Mouse (Mus musculus) CH12.LX (cell line): Measurements from ENCODE around the gene Ptprd. TPM values are rescaled to one million over a fixed set of nuclear protein-coding genes. Genes with fewer than 3 reads are reported as not detected.

ENCODE experiments used
- DNase-seq: peaks from one replicate; pipeline ENCODE4 v3.0.0-alpha.2; 2013; ENCODE audit errors: extremely low read depth
- H3K27ac ChIP-seq: 2 replicates; pipeline ENCODE4 v1.5.1; 2012; ENCODE audit warnings: low read depth, mild to moderate bottlenecking, control low read depth, moderate library complexity; ENCODE audit not compliant: insufficient read depth
- H3K27me3 ChIP-seq: replicated peaks from 2 replicates; pipeline ENCODE3; 2012; ENCODE audit warnings: inconsistent platforms
- H3K36me3 ChIP-seq, 2 experiments: replicated peaks in 1 of 2; 2 replicates each; pipeline versions ENCODE3 to v1.6.1; 2012; ENCODE audit warnings: inconsistent platforms in 1 of 2, low read length in 1 of 2, mild to moderate bottlenecking in 1 of 2, mixed read lengths in 1 of 2, moderate library complexity in 1 of 2; ENCODE audit not compliant: control insufficient read depth in 1 of 2, insufficient read depth in 1 of 2
- H3K4me1 ChIP-seq, 2 experiments: 2 replicates each; pipeline ENCODE4 v1.6.1; 2012; ENCODE audit warnings: inconsistent platforms in 1 of 2, moderate library complexity in 1 of 2; ENCODE audit not compliant: insufficient read depth in 2 of 2, control insufficient read depth in 1 of 2
- H3K4me2 ChIP-seq: 2 replicates; pipeline ENCODE4 v1.6.1; 2012; ENCODE audit warnings: low read depth, mild to moderate bottlenecking, control low read depth; ENCODE audit not compliant: poor library complexity, insufficient read depth, severe bottlenecking
- H3K4me3 ChIP-seq, 3 experiments: fragments of 150-350 bp in 1 of 3; sonication (generic) in 1 of 3; replicated peaks in 1 of 3; 2 replicates each; pipeline versions ENCODE3 to v1.5.1; 2011 to 2012; ENCODE audit warnings: low read depth in 2 of 3, low read length in 2 of 3, mild to moderate bottlenecking in 2 of 3, moderate library complexity in 2 of 3, control low read depth in 1 of 3, improper control_type of control experiment in 1 of 3, inconsistent platforms in 1 of 3, mixed read lengths in 1 of 3; ENCODE audit not compliant: poor library complexity in 1 of 3
- H3K79me2 ChIP-seq: replicated peaks from 2 replicates; pipeline ENCODE4 v1.6.1; 2012; ENCODE audit warnings: mild to moderate bottlenecking, moderate library complexity; ENCODE audit not compliant: control insufficient read depth, poor library complexity, insufficient read depth, severe bottlenecking; ENCODE audit errors: extremely low read depth
- H3K9ac ChIP-seq: 2 replicates; pipeline ENCODE4 v1.6.1; 2012; ENCODE audit warnings: low read depth, mild to moderate bottlenecking, control low read depth, moderate library complexity; ENCODE audit not compliant: insufficient read depth
- H3K9me3 ChIP-seq: replicated peaks from 2 replicates; pipeline ENCODE3; 2012; ENCODE audit warnings: low read length, inconsistent platforms, mixed read lengths
- BHLHE40 ChIP-seq: IDR thresholded peaks from 2 replicates; pipeline ENCODE4 v1.6.1; 2011; ENCODE audit warnings: mild to moderate bottlenecking, low read depth, low read length, improper control_type of control experiment
- CHD1 ChIP-seq: IDR thresholded peaks from 2 replicates; pipeline ENCODE4 v1.6.1; 2012; ENCODE audit warnings: low read depth, low read length, improper control_type of control experiment, inconsistent platforms
- E2F4 ChIP-seq: IDR thresholded peaks from 2 replicates; pipeline ENCODE4 v1.6.1; 2011; ENCODE audit warnings: low read depth, low read length, improper control_type of control experiment; ENCODE audit not compliant: insufficient replicate concordance
- ELF1 ChIP-seq: IDR thresholded peaks from 2 replicates; pipeline ENCODE4 v1.6.1; 2014; ENCODE audit warnings: low read depth, mild to moderate bottlenecking, inconsistent platforms, low read length, improper control_type of control experiment
- ETS1 ChIP-seq: conservative IDR thresholded peaks from 2 replicates; pipeline ENCODE4 v1.6.1; 2012; ENCODE audit warnings: low read depth, mild to moderate bottlenecking, inconsistent platforms, low read length, improper control_type of control experiment, moderate library complexity
- GABPA ChIP-seq: IDR thresholded peaks from 2 replicates; pipeline ENCODE4 v1.6.1; 2012; ENCODE audit warnings: low read depth, low read length, improper control_type of control experiment, inconsistent platforms; ENCODE audit not compliant: insufficient replicate concordance
- IRF4 ChIP-seq: IDR thresholded peaks from 2 replicates; pipeline ENCODE4 v1.6.1; 2014; ENCODE audit warnings: low read depth, mild to moderate bottlenecking, inconsistent platforms, low read length, improper control_type of control experiment
- JUN ChIP-seq: IDR thresholded peaks from 2 replicates; pipeline ENCODE4 v1.6.1; 2011; ENCODE audit warnings: low read depth, mild to moderate bottlenecking, low read length, improper control_type of control experiment, moderate library complexity; ENCODE audit not compliant: insufficient read depth
- JUND ChIP-seq: conservative IDR thresholded peaks from 2 replicates; pipeline ENCODE4 v1.6.1; 2011; ENCODE audit warnings: low read depth, low read length, improper control_type of control experiment
- MAFK ChIP-seq: IDR thresholded peaks from 2 replicates; pipeline ENCODE4 v1.6.1; 2011; ENCODE audit warnings: low read length, improper control_type of control experiment; ENCODE audit not compliant: insufficient replicate concordance
- MAX ChIP-seq: IDR thresholded peaks from 2 replicates; pipeline ENCODE4 v1.6.1; 2011; ENCODE audit warnings: low read length, improper control_type of control experiment
- MXI1 ChIP-seq: IDR thresholded peaks from 2 replicates; pipeline ENCODE4 v1.6.1; 2011; ENCODE audit warnings: mild to moderate bottlenecking, low read depth, low read length, improper control_type of control experiment
- MYC ChIP-seq: IDR thresholded peaks from 2 replicates; pipeline ENCODE4 v1.6.1; 2011; ENCODE audit warnings: low read depth, mild to moderate bottlenecking, improper control_type of control experiment, low read length
- NELFE ChIP-seq: IDR thresholded peaks from 2 replicates; pipeline ENCODE4 v1.6.1; 2011; ENCODE audit warnings: low read depth, low read length, improper control_type of control experiment
- POLR2A ChIP-seq: IDR thresholded peaks from 2 replicates; pipeline ENCODE4 v1.6.1; 2011; ENCODE audit warnings: low read depth, mild to moderate bottlenecking, improper control_type of control experiment, low read length
- POLR2AphosphoS2 ChIP-seq: IDR thresholded peaks from 2 replicates; pipeline ENCODE4 v1.6.1; 2011; ENCODE audit warnings: low read depth, low read length, improper control_type of control experiment
- RAD21 ChIP-seq: IDR thresholded peaks from 2 replicates; pipeline ENCODE4 v1.6.1; 2011; ENCODE audit warnings: low read depth, mild to moderate bottlenecking, low read length, improper control_type of control experiment, moderate library complexity
- SIN3A ChIP-seq: IDR thresholded peaks from 2 replicates; pipeline ENCODE4 v1.6.1; 2012; ENCODE audit warnings: low read length, improper control_type of control experiment, inconsistent platforms
- TCF12 ChIP-seq: IDR thresholded peaks from 2 replicates; pipeline ENCODE4 v1.6.1; 2014; ENCODE audit warnings: low read depth, mild to moderate bottlenecking, inconsistent platforms, low read length, improper control_type of control experiment
- ZKSCAN1 ChIP-seq: IDR thresholded peaks from 2 replicates; pipeline ENCODE4 v1.6.1; 2012; ENCODE audit warnings: low read depth, inconsistent platforms, low read length, improper control_type of control experiment, borderline replicate concordance
- ZMIZ1 ChIP-seq: IDR thresholded peaks from 2 replicates; pipeline ENCODE4 v1.6.1; 2012; ENCODE audit warnings: low read depth, mild to moderate bottlenecking, inconsistent platforms, low read length, improper control_type of control experiment
- ZNF384 ChIP-seq: IDR thresholded peaks from 2 replicates; pipeline ENCODE4 v1.6.1; 2012; ENCODE audit warnings: low read depth, low read length, improper control_type of control experiment, inconsistent platforms
- dilution Hi-C: fragments of 300-500 bp; cut with MboI; formaldehyde crosslinking; loops from 2 replicates; pipeline ENCODE4 v1.14.3; 2020; ENCODE audit warnings: low sequenced_read_pairs; ENCODE audit not compliant: extremely low pct_unique_long_range_greater_than_20kb, extremely low pct_ligation_motif_present
- in situ Hi-C: fragments of 300-500 bp; cut with MboI; formaldehyde crosslinking; loops from 3 replicates; pipeline ENCODE4 v1.14.3; 2019; ENCODE audit warnings: low sequenced_read_pairs, low pct_ligation_motif_present, low pct_unique_long_range_greater_than_20kb, mixed read lengths
- polyA plus RNA-seq: library from polyadenylated mRNA; unstranded; fragments of >175 nt; gene quantifications from 2 replicates; pipeline ENCODE4 v1.2.1, GENCODE M21; 2012; ENCODE audit warnings: low read depth; ENCODE audit not compliant: insufficient read length
- total RNA-seq, 2 experiments: library from RNA; depleted of rRNA; stranded (reverse); fragments of 300-350 nt in 1 of 2; fragments of >200 nt in 1 of 2; gene quantifications; 2 replicates each; pipeline ENCODE4 v1.2.3; 2012 to 2014

Ptprd gene
- total and polyA plus RNA-seq, 3 experiments: not detected

- Histone ChIP-seq H3K4me1 (no peaks in the 10 kb centered on the region), H3K36me3 (no peaks in the 10 kb centered on the region), H3K27me3 (no peaks in the 10 kb centered on the region), H3K4me3 (no peak overlapping the region), H3K79me2 (no peaks in the 10 kb centered on the region), H3K27ac (no peak overlapping the region), H3K4me2 (no peak overlapping the region), H3K9ac (no peak overlapping the region), H3K9me3 (peaks cover 45% of the 10 kb centered on the region)
- in situ Hi-C loops: no loop called here
- dilution Hi-C loops: no loop called here
- TF ChIP-seq JUN (no peak), ZNF384 (no peak), JUND (no peak), MAX (no peak), ZMIZ1 (no peak), BHLHE40 (no peak), MYC (no peak), E2F4 (no peak), GABPA (no peak), ZKSCAN1 (no peak), POLR2A (no peak), CHD1 (no peak), MAFK (no peak), TCF12 (no peak)
- DNase-seq: no peak
Observed at GRCm38 (mm10) chr4:76354167-76354566, 1857.6 kb downstream of the Ptprd start.

- Histone ChIP-seq H3K79me2 (no peaks in the 10 kb centered on the region), H3K9me3 (peaks cover 42% of the 10 kb centered on the region), H3K4me2 (no peak overlapping the region), H3K4me3 (no peak overlapping the region), H3K36me3 (no peaks in the 10 kb centered on the region), H3K9ac (no peak overlapping the region), H3K27ac (no peak overlapping the region), H3K4me1 (no peaks in the 10 kb centered on the region), H3K27me3 (no peaks in the 10 kb centered on the region)
- TF ChIP-seq ZMIZ1 (no peak), NELFE (no peak), ETS1 (no peak), MAFK (no peak), IRF4 (no peak), TCF12 (no peak), ELF1 (no peak), MAX (no peak), GABPA (no peak), MXI1 (no peak), ZKSCAN1 (no peak), JUND (no peak), POLR2AphosphoS2 (no peak), BHLHE40 (no peak), RAD21 (no peak), SIN3A (no peak)
- in situ Hi-C loops: no loop called here
- dilution Hi-C loops: no loop called here
- no peak for DNase-seq
Observed at GRCm38 (mm10) chr4:76352468-76352867, 1859.3 kb downstream of the Ptprd start.
